Mouse (Mus musculus): ENCODE measurements around the gene Prr12.

DNA sequence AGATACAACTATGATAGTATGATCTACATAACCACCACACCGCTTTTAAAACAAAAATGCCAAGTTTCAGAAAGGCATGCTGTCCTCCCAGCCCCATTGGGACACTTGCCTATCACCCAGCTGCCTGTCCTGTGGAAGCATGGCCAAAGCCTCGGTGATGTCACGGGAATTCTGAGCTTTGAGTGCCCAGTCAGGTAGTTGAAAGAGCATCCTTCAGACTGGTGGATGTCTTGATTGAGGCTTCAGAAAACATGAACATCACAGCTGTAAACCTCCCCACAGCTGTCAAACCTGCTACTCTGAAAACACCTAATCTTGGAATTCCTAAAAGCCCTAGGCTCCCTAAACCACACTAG, 38.6 kb downstream of the Prr12 start:
- TF ChIP-seq MAFK (IDR thresholded peaks at IDR 0.05; ENCODE audit: insufficient read depth, low read depth, low read length) (no peak), CHD2 (IDR thresholded peaks at IDR 0.05; ENCODE audit: low read depth, low read length) (no peak), HCFC1 (IDR thresholded peaks at IDR 0.05; ENCODE audit: borderline replicate concordance, insufficient read depth, low read length) (no peak)

Measured in ES-E14 (cell line).